Mouse (Mus musculus) ovary, adult 2 months (tissue): ENCODE measurements around the gene Tbc1d30. TPM values are rescaled to one million over a fixed set of nuclear protein-coding genes. Genes with fewer than 3 reads are reported as not detected.

Experiments used
- polyA plus RNA-seq: library from polyadenylated mRNA; depleted of rRNA; stranded (reverse); fragments of >200 nt; gene quantifications from 2 replicates; pipeline ENCODE4 v1.2.3, GENCODE M21; 2012; rRNA removed

The Tbc1d30 gene
- 3.1 and 3.3 TPM in 2 replicates for polyA plus RNA-seq

GRCm38 (mm10) chr10:121351066-121351581, at the start of gene Tbc1d30:
Gene Tbc1d30, minus strand, starts transcription at chr10:121351278.

GRCm38 (mm10) chr10:121364801-121365564, 13.9 kb upstream of the Tbc1d30 start, which contains the start of gene Gns:
Gene Gns, plus strand, starts transcription at chr10:121365090.

Other genes starting within 250 kb of the Tbc1d30 start
- 250 and 390 TPM in 2 replicates for gene Gns, start 13.8 kb upstream of the Tbc1d30 start, polyA plus RNA-seq
- 28.0 and 33.2 TPM in 2 replicates for gene Rassf3, start 125.1 kb upstream of the Tbc1d30 start, polyA plus RNA-seq
- gene Tbk1, start 235.5 kb upstream of the Tbc1d30 start, polyA plus RNA-seq: 5.7 and 7.2 TPM in 2 replicates